Mouse (Mus musculus): ENCODE data around the gene Lcp2. TPM values are rescaled to one million over a fixed set of nuclear protein-coding genes. Genes with fewer than 3 reads are reported as not detected.

The Lcp2 gene
- polyA plus RNA-seq (2015; fragmentation: Nextera tagmentation; extraction: Ambion mirVana): 3.8 and 4.7 TPM in 2 replicates

- no peak within 1 kb of the TSS for H3K27ac ChIP-seq (ENCODE audit: low read length)
- H3K27me3 ChIP-seq (ENCODE audit: control insufficient read depth, insufficient read depth, low read length): no peaks in the 10 kb centered on the region
- 70% methylated on average over 6 of the region's 6 CpGs for WGBS
- no peak for ATAC-seq (ENCODE audit: insufficient read depth, low FRiP score)
- no peaks in the 10 kb centered on the region for H3K4me1 ChIP-seq (ENCODE audit: control insufficient read depth, insufficient read depth, low read length)
- peak within 1 kb of the TSS; percentile 2 for H3K4me3 ChIP-seq (replicated peaks; ENCODE audit: low read length)
- no peak within 1 kb of the TSS for H3K4me2 ChIP-seq (ENCODE audit: low read depth, low read length)
- H3K9me3 ChIP-seq (replicated peaks; ENCODE audit: control insufficient read depth, low read length): no peaks in the 10 kb centered on the region
- H3K9ac ChIP-seq (ENCODE audit: low read length): no peak within 1 kb of the TSS
- H3K36me3 ChIP-seq (ENCODE audit: control insufficient read depth, insufficient read depth, low read length): no peaks in the 10 kb centered on the region
Measured at GRCm38 (mm10) chr11:34046767-34047541, at the start of gene Lcp2. TSS of gene Lcp2 (plus strand) at chr11:34046920.

- Histone ChIP-seq H3K36me3 (ENCODE audit: control insufficient read depth, insufficient read depth, low read length) (no peaks in the 10 kb centered on the region), H3K27ac (ENCODE audit: low read length) (no peak overlapping the region), H3K9ac (ENCODE audit: low read length) (no peak overlapping the region), H3K27me3 (ENCODE audit: control insufficient read depth, insufficient read depth, low read length) (no peaks in the 10 kb centered on the region), H3K4me3 (replicated peaks; ENCODE audit: low read length) (no peak overlapping the region), H3K4me2 (ENCODE audit: low read depth, low read length) (no peak overlapping the region), H3K9me3 (replicated peaks; ENCODE audit: control insufficient read depth, low read length) (no peaks in the 10 kb centered on the region), H3K4me1 (ENCODE audit: control insufficient read depth, insufficient read depth, low read length) (no peaks in the 10 kb centered on the region)
- no peak for ATAC-seq (ENCODE audit: insufficient read depth, low FRiP score)
- WGBS: 60% methylated on average over 10 of the region's 10 CpGs
Measured at GRCm38 (mm10) chr11:33998244-33998643, 48.5 kb upstream of the Lcp2 start.

GRCm38 (mm10) chr11:34000416-34000815 is 46.3 kb upstream of the Lcp2 start:
- Histone ChIP-seq H3K27ac (ENCODE audit: low read length) (no peak overlapping the region), H3K9ac (ENCODE audit: low read length) (no peak overlapping the region), H3K4me1 (ENCODE audit: control insufficient read depth, insufficient read depth, low read length) (no peaks in the 10 kb centered on the region), H3K27me3 (ENCODE audit: control insufficient read depth, insufficient read depth, low read length) (no peaks in the 10 kb centered on the region), H3K36me3 (ENCODE audit: control insufficient read depth, insufficient read depth, low read length) (no peaks in the 10 kb centered on the region), H3K4me3 (replicated peaks; ENCODE audit: low read length) (no peak overlapping the region), H3K9me3 (replicated peaks; ENCODE audit: control insufficient read depth, low read length) (no peaks in the 10 kb centered on the region), H3K4me2 (ENCODE audit: low read depth, low read length) (no peak overlapping the region)
- WGBS: 80% methylated on average over 3 of the region's 3 CpGs
- ATAC-seq (ENCODE audit: insufficient read depth, low FRiP score): no peak

GRCm38 (mm10) chr11:34001938-34002592 is 44.7 kb upstream of the Lcp2 start:
- ATAC-seq (ENCODE audit: insufficient read depth, low FRiP score): no peak
- no peak overlapping the region for H3K9ac ChIP-seq (ENCODE audit: low read length)
- H3K27me3 ChIP-seq (ENCODE audit: control insufficient read depth, insufficient read depth, low read length): no peaks in the 10 kb centered on the region
- no peaks in the 10 kb centered on the region for H3K9me3 ChIP-seq (replicated peaks; ENCODE audit: control insufficient read depth, low read length)
- H3K4me1 ChIP-seq (ENCODE audit: control insufficient read depth, insufficient read depth, low read length): no peaks in the 10 kb centered on the region
- no peak overlapping the region for H3K4me2 ChIP-seq (ENCODE audit: low read depth, low read length)
- 4% methylated on average over 5 of the region's 5 CpGs for WGBS
- H3K27ac ChIP-seq (ENCODE audit: low read length): no peak overlapping the region
- no peak overlapping the region for H3K4me3 ChIP-seq (replicated peaks; ENCODE audit: low read length)
- no peaks in the 10 kb centered on the region for H3K36me3 ChIP-seq (ENCODE audit: control insufficient read depth, insufficient read depth, low read length)

GRCm38 (mm10) chr11:34002593-34002965 is 44.1 kb upstream of the Lcp2 start:
- 74% methylated on average over 5 of the region's 5 CpGs for WGBS
- Histone ChIP-seq H3K9me3 (replicated peaks; ENCODE audit: control insufficient read depth, low read length) (no peaks in the 10 kb centered on the region), H3K4me3 (replicated peaks; ENCODE audit: low read length) (no peak overlapping the region), H3K27me3 (ENCODE audit: control insufficient read depth, insufficient read depth, low read length) (no peaks in the 10 kb centered on the region), H3K4me1 (ENCODE audit: control insufficient read depth, insufficient read depth, low read length) (no peaks in the 10 kb centered on the region), H3K4me2 (ENCODE audit: low read depth, low read length) (no peak overlapping the region), H3K9ac (ENCODE audit: low read length) (no peak overlapping the region), H3K27ac (ENCODE audit: low read length) (no peak overlapping the region), H3K36me3 (ENCODE audit: control insufficient read depth, insufficient read depth, low read length) (no peaks in the 10 kb centered on the region)
- ATAC-seq (ENCODE audit: insufficient read depth, low FRiP score): no peak

- Histone ChIP-seq H3K4me3 (replicated peaks; ENCODE audit: low read length) (no peak overlapping the region), H3K4me1 (ENCODE audit: control insufficient read depth, insufficient read depth, low read length) (no peaks in the 10 kb centered on the region), H3K4me2 (ENCODE audit: low read depth, low read length) (no peak overlapping the region), H3K36me3 (ENCODE audit: control insufficient read depth, insufficient read depth, low read length) (no peaks in the 10 kb centered on the region), H3K9me3 (replicated peaks; ENCODE audit: control insufficient read depth, low read length) (no peaks in the 10 kb centered on the region), H3K27ac (ENCODE audit: low read length) (no peak overlapping the region), H3K9ac (ENCODE audit: low read length) (no peak overlapping the region), H3K27me3 (ENCODE audit: control insufficient read depth, insufficient read depth, low read length) (no peaks in the 10 kb centered on the region)
- WGBS: 80% methylated on average over 2 of the region's 2 CpGs
- ATAC-seq (ENCODE audit: insufficient read depth, low FRiP score): no peak
Measured at GRCm38 (mm10) chr11:34007616-34008015, 39.1 kb upstream of the Lcp2 start.

- Histone ChIP-seq H3K4me1 (ENCODE audit: control insufficient read depth, insufficient read depth, low read length) (no peaks in the 10 kb centered on the region), H3K27me3 (ENCODE audit: control insufficient read depth, insufficient read depth, low read length) (no peaks in the 10 kb centered on the region), H3K27ac (ENCODE audit: low read length) (no peak overlapping the region), H3K4me3 (replicated peaks; ENCODE audit: low read length) (no peak overlapping the region), H3K9ac (ENCODE audit: low read length) (no peak overlapping the region), H3K9me3 (replicated peaks; ENCODE audit: control insufficient read depth, low read length) (no peaks in the 10 kb centered on the region), H3K36me3 (ENCODE audit: control insufficient read depth, insufficient read depth, low read length) (no peaks in the 10 kb centered on the region), H3K4me2 (ENCODE audit: low read depth, low read length) (no peak overlapping the region)
- no peak for ATAC-seq (ENCODE audit: insufficient read depth, low FRiP score)
- 80% methylated on average over 11 of the region's 11 CpGs for WGBS
Measured at GRCm38 (mm10) chr11:34008214-34008613, 38.5 kb upstream of the Lcp2 start.

GRCm38 (mm10) chr11:34008702-34009101 is 38.0 kb upstream of the Lcp2 start:
- H3K27me3 ChIP-seq (ENCODE audit: control insufficient read depth, insufficient read depth, low read length): no peaks in the 10 kb centered on the region
- no peaks in the 10 kb centered on the region for H3K36me3 ChIP-seq (ENCODE audit: control insufficient read depth, insufficient read depth, low read length)
- H3K4me2 ChIP-seq (ENCODE audit: low read depth, low read length): no peak overlapping the region
- H3K9ac ChIP-seq (ENCODE audit: low read length): no peak overlapping the region
- H3K27ac ChIP-seq (ENCODE audit: low read length): no peak overlapping the region
- no peaks in the 10 kb centered on the region for H3K9me3 ChIP-seq (replicated peaks; ENCODE audit: control insufficient read depth, low read length)
- no peak for ATAC-seq (ENCODE audit: insufficient read depth, low FRiP score)
- no peaks in the 10 kb centered on the region for H3K4me1 ChIP-seq (ENCODE audit: control insufficient read depth, insufficient read depth, low read length)
- whole genome bisulfite sequencing: 31% methylated on average over 9 of the region's 9 CpGs
- H3K4me3 ChIP-seq (replicated peaks; ENCODE audit: low read length): no peak overlapping the region

- peak overlapping the region; percentile 54; the same call in 1 of the 2 replicates for H3K27ac ChIP-seq (ENCODE audit: low read length)
- no peak for ATAC-seq (ENCODE audit: insufficient read depth, low FRiP score)
Measured at GRCm38 (mm10) chr11:34009316-34010087, 37.2 kb upstream of the Lcp2 start.

More at GRCm38 (mm10) chr11:34009316-34010087, 37.2 kb upstream of the Lcp2 start:
- Histone ChIP-seq H3K4me2 (ENCODE audit: low read depth, low read length) (no peak overlapping the region), H3K27me3 (ENCODE audit: control insufficient read depth, insufficient read depth, low read length) (no peaks in the 10 kb centered on the region), H3K36me3 (ENCODE audit: control insufficient read depth, insufficient read depth, low read length) (no peaks in the 10 kb centered on the region), H3K9me3 (replicated peaks; ENCODE audit: control insufficient read depth, low read length) (no peaks in the 10 kb centered on the region), H3K4me1 (ENCODE audit: control insufficient read depth, insufficient read depth, low read length) (no peaks in the 10 kb centered on the region), H3K4me3 (replicated peaks; ENCODE audit: low read length) (no peak overlapping the region), H3K9ac (ENCODE audit: low read length) (no peak overlapping the region)
- 87% methylated on average over 12 of the region's 12 CpGs for WGBS
